Mouse (Mus musculus) G1E (cell line): ENCODE results near the gene Epn2.

Source experiments
- CTCF ChIP-seq: IDR thresholded peaks from 2 replicates; pipeline ENCODE4 v1.5.1; 2012; ENCODE audit warnings: low read depth, low read length, inconsistent platforms, mixed read lengths
- GATA1 ChIP-seq: IDR thresholded peaks from 2 replicates; pipeline ENCODE4 v1.6.1; 2012; ENCODE audit warnings: borderline replicate concordance, low read length, inconsistent platforms, mixed read lengths

GRCm38 (mm10) chr11:61577991-61578390 is 1.5 kb downstream of the Epn2 start:
- no peak for TF ChIP-seq CTCF
- no peak for TF ChIP-seq GATA1
